Mouse (Mus musculus): ENCODE results near the gene Fam171a2. TPM values are rescaled to one million over a fixed set of nuclear protein-coding genes. Genes with fewer than 3 reads are reported as not detected.

Gene Fam171a2
- polyA plus RNA-seq, 1 experiment from 2014 or later: 20.5 TPM

DNA sequence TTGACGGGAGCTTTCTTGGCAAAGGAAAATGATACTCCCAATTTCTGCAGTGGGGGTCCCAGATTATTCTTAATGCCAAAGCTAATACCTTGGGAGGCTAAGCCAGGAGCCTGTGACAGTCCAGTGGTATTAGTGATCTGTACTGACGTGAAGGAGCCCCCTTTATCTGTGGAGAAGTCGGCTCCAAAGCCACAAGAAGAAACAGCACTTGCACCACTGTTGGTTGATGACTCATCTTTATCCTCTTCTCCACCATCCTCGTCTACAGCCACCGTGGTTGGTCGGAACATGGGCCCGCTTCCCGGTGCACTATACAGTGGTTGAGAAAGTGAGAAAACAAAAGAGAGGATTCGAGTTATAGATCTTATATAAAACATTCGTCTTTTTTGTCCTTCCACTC lies 34.3 kb upstream of the Fam171a2 start:
- Histone ChIP-seq H3K4me2 (ENCODE audit: low read length) (no peak overlapping the region), H3K27me3 (ENCODE audit: control insufficient read depth, insufficient read depth, low read depth, low read length) (no peaks in the 10 kb centered on the region), H3K9ac (ENCODE audit: low read depth, low read length) (no peak overlapping the region), H3K9me3 (replicated peaks; ENCODE audit: control insufficient read depth, low read length, poor library complexity, severe bottlenecking) (no peaks in the 10 kb centered on the region), H3K4me1 (ENCODE audit: control insufficient read depth, insufficient read depth, low read length) (no peaks in the 10 kb centered on the region), H3K4me3 (ENCODE audit: low read depth, low read length) (no peak overlapping the region), H3K36me3 (ENCODE audit: control insufficient read depth, insufficient read depth, low read length) (peaks cover 29% of the 10 kb centered on the region), H3K27ac (ENCODE audit: low read length) (no peak overlapping the region)
- WGBS: 95% methylated on average over 10 of the region's 10 CpGs
- no peak for ATAC-seq

- H3K9ac ChIP-seq (ENCODE audit: low read depth, low read length): no peak overlapping the region
- no peaks in the 10 kb centered on the region for H3K27me3 ChIP-seq (ENCODE audit: control insufficient read depth, insufficient read depth, low read depth, low read length)
- H3K4me1 ChIP-seq (ENCODE audit: control insufficient read depth, insufficient read depth, low read length): no peaks in the 10 kb centered on the region
- H3K36me3 ChIP-seq (ENCODE audit: control insufficient read depth, insufficient read depth, low read length): peaks cover 27% of the 10 kb centered on the region
- H3K4me3 ChIP-seq (ENCODE audit: low read depth, low read length): no peak overlapping the region
- 78% methylated on average over 4 of the region's 4 CpGs for WGBS
- H3K9me3 ChIP-seq (replicated peaks; ENCODE audit: control insufficient read depth, low read length, poor library complexity, severe bottlenecking): no peaks in the 10 kb centered on the region
- no peak for ATAC-seq
- H3K4me2 ChIP-seq (ENCODE audit: low read length): no peak overlapping the region
- H3K27ac ChIP-seq (ENCODE audit: low read length): no peak overlapping the region
Measured at GRCm38 (mm10) chr11:102480897-102481296, 33.4 kb upstream of the Fam171a2 start.

- Histone ChIP-seq H3K9me3 (replicated peaks; ENCODE audit: control insufficient read depth, low read length, poor library complexity, severe bottlenecking) (no peaks in the 10 kb centered on the region), H3K36me3 (ENCODE audit: control insufficient read depth, insufficient read depth, low read length) (peaks cover 27% of the 10 kb centered on the region)
- WGBS: 96% methylated on average over 15 of the region's 15 CpGs
Measured at GRCm38 (mm10) chr11:102480111-102480510, 32.6 kb upstream of the Fam171a2 start.

DNA sequence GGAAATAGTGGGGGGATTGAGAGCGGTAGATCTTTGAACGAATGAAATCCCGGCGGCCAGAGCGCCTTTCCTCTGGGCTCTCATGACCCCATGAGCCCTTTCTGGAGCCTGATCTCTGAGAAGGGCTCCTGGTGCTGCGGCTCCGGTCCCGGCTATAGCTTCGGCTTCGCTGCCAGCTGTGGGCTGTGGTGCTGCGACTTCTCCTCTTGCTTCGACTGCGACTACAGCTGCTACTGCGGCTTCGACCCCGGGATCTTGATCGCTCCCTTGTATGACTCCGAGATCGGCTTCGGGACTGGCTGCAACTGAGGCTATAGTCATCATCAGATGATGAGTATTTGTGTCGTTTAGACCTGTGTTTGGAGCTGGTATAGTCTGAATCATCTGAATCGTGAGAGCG lies 32.1 kb upstream of the Fam171a2 start:
- H3K36me3 ChIP-seq (ENCODE audit: control insufficient read depth, insufficient read depth, low read length): peaks cover 27% of the 10 kb centered on the region

More at GRCm38 (mm10) chr11:102480111-102480510, 32.6 kb upstream of the Fam171a2 start:
- Histone ChIP-seq H3K9ac (ENCODE audit: low read depth, low read length) (no peak overlapping the region), H3K27ac (ENCODE audit: low read length) (no peak overlapping the region), H3K4me1 (ENCODE audit: control insufficient read depth, insufficient read depth, low read length) (no peaks in the 10 kb centered on the region), H3K4me3 (ENCODE audit: low read depth, low read length) (no peak overlapping the region), H3K4me2 (ENCODE audit: low read length) (no peak overlapping the region), H3K27me3 (ENCODE audit: control insufficient read depth, insufficient read depth, low read depth, low read length) (no peaks in the 10 kb centered on the region)
- ATAC-seq: no peak

DNA sequence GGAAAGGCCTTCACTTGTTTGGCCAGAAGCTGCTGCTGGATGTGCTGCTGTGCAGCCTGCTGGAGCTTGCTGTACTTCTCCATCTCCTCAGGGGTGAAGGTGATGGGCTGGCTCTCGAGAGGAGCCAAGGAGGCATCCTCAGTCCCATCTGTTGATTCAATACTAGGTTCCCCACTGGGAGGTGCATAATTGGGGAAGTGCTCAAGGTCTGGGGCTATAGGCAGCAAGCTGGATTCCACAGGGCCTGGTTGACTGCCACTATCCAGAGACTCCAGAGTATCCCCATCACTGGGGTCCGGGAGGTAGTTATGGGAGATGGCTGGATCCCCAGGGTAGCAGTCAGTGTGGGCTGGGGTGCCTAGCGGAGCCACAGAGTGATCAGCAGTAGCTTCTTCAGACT lies 31.2 kb upstream of the Fam171a2 start:
- H3K4me2 ChIP-seq (ENCODE audit: low read length): no peak overlapping the region
- no peak for ATAC-seq
- no peak overlapping the region for H3K27ac ChIP-seq (ENCODE audit: low read length)
- H3K9ac ChIP-seq (ENCODE audit: low read depth, low read length): no peak overlapping the region
- WGBS: 91% methylated on average over 3 of the region's 3 CpGs
- H3K27me3 ChIP-seq (ENCODE audit: control insufficient read depth, insufficient read depth, low read depth, low read length): no peaks in the 10 kb centered on the region
- no peaks in the 10 kb centered on the region for H3K4me1 ChIP-seq (ENCODE audit: control insufficient read depth, insufficient read depth, low read length)
- H3K4me3 ChIP-seq (ENCODE audit: low read depth, low read length): no peak overlapping the region
- H3K9me3 ChIP-seq (replicated peaks; ENCODE audit: control insufficient read depth, low read length, poor library complexity, severe bottlenecking): no peaks in the 10 kb centered on the region
- peaks cover 27% of the 10 kb centered on the region for H3K36me3 ChIP-seq (ENCODE audit: control insufficient read depth, insufficient read depth, low read length)

More for the DNA sequence above, 32.1 kb upstream of the Fam171a2 start:
- no peaks in the 10 kb centered on the region for H3K27me3 ChIP-seq (ENCODE audit: control insufficient read depth, insufficient read depth, low read depth, low read length)
- no peak overlapping the region for H3K9ac ChIP-seq (ENCODE audit: low read depth, low read length)
- ATAC-seq: no peak
- no peak overlapping the region for H3K27ac ChIP-seq (ENCODE audit: low read length)
- 94% methylated on average over 23 of the region's 23 CpGs for WGBS
- no peaks in the 10 kb centered on the region for H3K9me3 ChIP-seq (replicated peaks; ENCODE audit: control insufficient read depth, low read length, poor library complexity, severe bottlenecking)
- H3K4me1 ChIP-seq (ENCODE audit: control insufficient read depth, insufficient read depth, low read length): no peaks in the 10 kb centered on the region
- H3K4me3 ChIP-seq (ENCODE audit: low read depth, low read length): no peak overlapping the region
- no peak overlapping the region for H3K4me2 ChIP-seq (ENCODE audit: low read length)

GRCm38 (mm10) chr11:102475027-102475426 lies 27.5 kb upstream of the Fam171a2 start:
- Histone ChIP-seq H3K4me3 (ENCODE audit: low read depth, low read length) (no peak overlapping the region), H3K36me3 (ENCODE audit: control insufficient read depth, insufficient read depth, low read length) (peaks cover 19% of the 10 kb centered on the region), H3K9me3 (replicated peaks; ENCODE audit: control insufficient read depth, low read length, poor library complexity, severe bottlenecking) (no peaks in the 10 kb centered on the region), H3K27ac (ENCODE audit: low read length) (no peak overlapping the region), H3K27me3 (ENCODE audit: control insufficient read depth, insufficient read depth, low read depth, low read length) (no peaks in the 10 kb centered on the region), H3K4me1 (ENCODE audit: control insufficient read depth, insufficient read depth, low read length) (no peaks in the 10 kb centered on the region), H3K4me2 (ENCODE audit: low read length) (no peak overlapping the region), H3K9ac (ENCODE audit: low read depth, low read length) (no peak overlapping the region)
- ATAC-seq: no peak
- WGBS: 98% methylated on average over 3 of the region's 3 CpGs

- no peaks in the 10 kb centered on the region for H3K9me3 ChIP-seq (replicated peaks; ENCODE audit: control insufficient read depth, low read length, poor library complexity, severe bottlenecking)
- H3K9ac ChIP-seq (ENCODE audit: low read depth, low read length): no peak within 1 kb of the TSS
- ATAC-seq: no peak
- H3K4me2 ChIP-seq (ENCODE audit: low read length): no peak within 1 kb of the TSS
- no peaks in the 10 kb centered on the region; the same call in 1 of the 2 replicates for H3K27me3 ChIP-seq (ENCODE audit: control insufficient read depth, insufficient read depth, low read depth, low read length)
- H3K4me3 ChIP-seq (ENCODE audit: low read depth, low read length): no peak within 1 kb of the TSS
- peaks cover 13% of the 10 kb centered on the region for H3K4me1 ChIP-seq (ENCODE audit: control insufficient read depth, insufficient read depth, low read length)
- 65% methylated on average over 11 of the region's 11 CpGs for WGBS
- H3K27ac ChIP-seq (ENCODE audit: low read length): no peak within 1 kb of the TSS
- H3K36me3 ChIP-seq (ENCODE audit: control insufficient read depth, insufficient read depth, low read length): no peaks in the 10 kb centered on the region
Measured at GRCm38 (mm10) chr11:102469648-102470357, 22.3 kb upstream of the Fam171a2 start, which contains the start of gene Itga2b. Gene Itga2b, minus strand, starts transcription at chr11:102470122.

GRCm38 (mm10) chr11:102467041-102467631 lies 19.7 kb upstream of the Fam171a2 start:
- WGBS: under 1% methylated on average over 37 of the region's 37 CpGs
- ATAC-seq: peak; percentile 87
- peak overlapping the region; percentile 47 for H3K27ac ChIP-seq (ENCODE audit: low read length)

More at GRCm38 (mm10) chr11:102467041-102467631, 19.7 kb upstream of the Fam171a2 start:
- Histone ChIP-seq H3K4me2 (ENCODE audit: low read length) (peak overlapping the region; percentile 94), H3K4me3 (ENCODE audit: low read depth, low read length) (peak overlapping the region; percentile 49), H3K36me3 (ENCODE audit: control insufficient read depth, insufficient read depth, low read length) (no peaks in the 10 kb centered on the region), H3K27me3 (ENCODE audit: control insufficient read depth, insufficient read depth, low read depth, low read length) (no peaks in the 10 kb centered on the region; the same call in 1 of the 2 replicates), H3K9me3 (replicated peaks; ENCODE audit: control insufficient read depth, low read length, poor library complexity, severe bottlenecking) (no peaks in the 10 kb centered on the region), H3K4me1 (ENCODE audit: control insufficient read depth, insufficient read depth, low read length) (peaks cover 13% of the 10 kb centered on the region), H3K9ac (ENCODE audit: low read depth, low read length) (peak overlapping the region; percentile 72)
